Mouse (Mus musculus): ENCODE results near the gene Slc9a1. TPM values are rescaled to one million over a fixed set of nuclear protein-coding genes. Genes with fewer than 3 reads are reported as not detected.

The Slc9a1 gene
- polyA plus RNA-seq, 1 experiment from 2014 or later, result 25.2 TPM

- CTCF ChIA-PET, result no interaction called here
- DNase-seq (ENCODE audit: low read depth, low spot score) (no peak), ATAC-seq (no peak)
- in situ Hi-C loops (cut with MboI; ENCODE audit: low pct_unique_long_range_greater_than_20kb), result no loop called here
- no peak for TF ChIP-seq CTCF (IDR thresholded peaks at IDR 0.05)
- no peaks in the 10 kb centered on the region for H3K27me3 ChIP-seq
- POLR2A ChIA-PET, result no interaction called here
Measured at GRCm38 (mm10) chr4:133432560-133433171, 63.2 kb downstream of the Slc9a1 start.

GRCm38 (mm10) chr4:133435921-133436320 lies 66.4 kb downstream of the Slc9a1 start:
- DNase-seq (ENCODE audit: low read depth, low spot score) (no peak), ATAC-seq (no peak)
- POLR2A ChIA-PET, result no interaction called here
- no peaks in the 10 kb centered on the region for H3K27me3 ChIP-seq
- CTCF ChIA-PET, result interaction anchor here (1.2 kb wide), 1 partner anchor 13 kb away, joined by 5 read pairs; no protein-coding TSS in a partner anchor
- in situ Hi-C loops (cut with MboI; ENCODE audit: low pct_unique_long_range_greater_than_20kb), result no loop called here
- TF ChIP-seq CTCF (IDR thresholded peaks at IDR 0.05), result no peak

- ChIA-PET CTCF (interaction anchor here (1.1 to 3.3 kb wide), 3 partner anchors 10 to 15 kb away, joined by 3 to 13 read pairs (median 5); no protein-coding TSS in a partner anchor), POLR2A (interaction anchor here (1.1 kb wide), 1 partner anchor 32 kb away, joined by 4 read pairs; no protein-coding TSS in a partner anchor)
- no peak for ATAC-seq
- no peak for DNase-seq (ENCODE audit: low read depth, low spot score)
- H3K27me3 ChIP-seq, result no peaks in the 10 kb centered on the region
- in situ Hi-C loops (cut with MboI; ENCODE audit: low pct_unique_long_range_greater_than_20kb), result no loop called here
- no peak for TF ChIP-seq CTCF (IDR thresholded peaks at IDR 0.05)
Measured at GRCm38 (mm10) chr4:133439460-133440376, 70.2 kb downstream of the Slc9a1 start.

GRCm38 (mm10) chr4:133440377-133440795 lies 70.9 kb downstream of the Slc9a1 start:
- ATAC-seq, result no peak
- no peak for TF ChIP-seq CTCF (IDR thresholded peaks at IDR 0.05)
- in situ Hi-C loops (cut with MboI; ENCODE audit: low pct_unique_long_range_greater_than_20kb), result no loop called here
- no peak for DNase-seq (ENCODE audit: low read depth, low spot score)
- H3K27me3 ChIP-seq, result no peaks in the 10 kb centered on the region
- ChIA-PET POLR2A (interaction anchor here (0.7 to 1.1 kb wide), 2 partner anchors 10 to 32 kb away, joined by 3 to 4 read pairs; no protein-coding TSS in a partner anchor), CTCF (interaction anchor here (0.8 to 3.3 kb wide), 3 partner anchors 11 to 97 kb away, joined by 3 to 13 read pairs (median 5); no protein-coding TSS in a partner anchor)

GRCm38 (mm10) chr4:133442194-133442593 lies 72.7 kb downstream of the Slc9a1 start:
- no peak for TF ChIP-seq CTCF (IDR thresholded peaks at IDR 0.05)
- in situ Hi-C loops (cut with MboI; ENCODE audit: low pct_unique_long_range_greater_than_20kb), result no loop called here
- CTCF ChIA-PET, result interaction anchor here (1.0 to 3.3 kb wide), 3 partner anchors 9 to 82 kb away, joined by 3 to 13 read pairs (median 5); no protein-coding TSS in a partner anchor
- DNase-seq (ENCODE audit: low read depth, low spot score) (no peak), ATAC-seq (no peak)
- POLR2A ChIA-PET, result interaction anchor here (0.6 kb wide), 1 partner anchor 215 kb away, joined by 5 read pairs; no protein-coding TSS in a partner anchor
- no peaks in the 10 kb centered on the region for H3K27me3 ChIP-seq

- TF ChIP-seq CTCF (IDR thresholded peaks at IDR 0.05), result no peak
- H3K27me3 ChIP-seq, result no peaks in the 10 kb centered on the region
- DNase-seq (ENCODE audit: low read depth, low spot score), result no peak
- in situ Hi-C loops (cut with MboI; ENCODE audit: low pct_unique_long_range_greater_than_20kb), result no loop called here
- ChIA-PET POLR2A (no interaction called here), CTCF (no interaction called here)
- no peak for ATAC-seq
Measured at GRCm38 (mm10) chr4:133443085-133443484, 73.6 kb downstream of the Slc9a1 start.

- H3K27me3 ChIP-seq, result no peaks in the 10 kb centered on the region
- no peak for TF ChIP-seq CTCF (IDR thresholded peaks at IDR 0.05)
- DNase-seq (ENCODE audit: low read depth, low spot score) (no peak), ATAC-seq (no peak)
- in situ Hi-C loops (cut with MboI; ENCODE audit: low pct_unique_long_range_greater_than_20kb), result no loop called here
- POLR2A ChIA-PET, result no interaction called here
- CTCF ChIA-PET, result interaction anchor here (8.2 kb wide), 1 partner anchor 22 kb away, joined by 84 read pairs; no protein-coding TSS in a partner anchor
Measured at GRCm38 (mm10) chr4:133445727-133446126, 76.2 kb downstream of the Slc9a1 start.

GRCm38 (mm10) chr4:133447366-133447765 lies 77.9 kb downstream of the Slc9a1 start:
- POLR2A ChIA-PET, result no interaction called here
- DNase-seq (ENCODE audit: low read depth, low spot score) (no peak), ATAC-seq (no peak)
- no peaks in the 10 kb centered on the region for H3K27me3 ChIP-seq
- CTCF ChIA-PET, result interaction anchor here (8.2 kb wide), 1 partner anchor 23 kb away, joined by 84 read pairs; no protein-coding TSS in a partner anchor
- in situ Hi-C loops (cut with MboI; ENCODE audit: low pct_unique_long_range_greater_than_20kb), result no loop called here
- no peak for TF ChIP-seq CTCF (IDR thresholded peaks at IDR 0.05)

GRCm38 (mm10) chr4:133447967-133448366 lies 78.5 kb downstream of the Slc9a1 start:
- ATAC-seq (no peak), DNase-seq (ENCODE audit: low read depth, low spot score) (no peak)
- in situ Hi-C loops (cut with MboI; ENCODE audit: low pct_unique_long_range_greater_than_20kb), result no loop called here
- ChIA-PET POLR2A (no interaction called here), CTCF (interaction anchor here (0.8 to 8.2 kb wide), 3 partner anchors 19 to 66 kb away, joined by 3 to 84 read pairs (median 5); no protein-coding TSS in a partner anchor)
- TF ChIP-seq CTCF (IDR thresholded peaks at IDR 0.05), result no peak
- H3K27me3 ChIP-seq, result no peaks in the 10 kb centered on the region

GRCm38 (mm10) chr4:133448708-133449388 lies 79.3 kb downstream of the Slc9a1 start:
- in situ Hi-C loops (cut with MboI; ENCODE audit: low pct_unique_long_range_greater_than_20kb), result no loop called here
- ATAC-seq (no peak), DNase-seq (ENCODE audit: low read depth, low spot score) (no peak)
- TF ChIP-seq CTCF (IDR thresholded peaks at IDR 0.05), result no peak
- POLR2A ChIA-PET, result no interaction called here
- H3K27me3 ChIP-seq, result no peaks in the 10 kb centered on the region
- CTCF ChIA-PET, result interaction anchor here (0.8 to 8.2 kb wide), 6 partner anchors 9 to 65 kb away, joined by 3 to 84 read pairs (median 4); no protein-coding TSS in a partner anchor
